Mouse (Mus musculus) liver, embryonic 16.5 days (tissue): ENCODE results near the gene Tmem253. TPM values are rescaled to one million over a fixed set of nuclear protein-coding genes. Genes with fewer than 3 reads are reported as not detected.

Source experiments
- ATAC-seq: fragments of 200-750 bp; cut with Nextera tagmentation; 2 replicates; pipeline ENCODE4 v1.8.0; 2017; ENCODE audit warnings: low read depth, mild to moderate bottlenecking, moderate number of reproducible peaks, moderate library complexity
- H3K27ac ChIP-seq: fragments of 300-500 bp; sonication (generic); 2 replicates; pipeline ENCODE4 v1.5.1; 2014; ENCODE audit warnings: mild to moderate bottlenecking, low read length
- H3K27me3 ChIP-seq: fragments of 300-500 bp; sonication (generic); 2 replicates; pipeline ENCODE4 v1.6.1; 2014; ENCODE audit warnings: low read depth, low read length, mixed read lengths; ENCODE audit not compliant: control insufficient read depth, insufficient read depth
- H3K36me3 ChIP-seq: fragments of 300-500 bp; sonication (generic); 2 replicates; pipeline ENCODE4 v1.6.1; 2014; ENCODE audit warnings: mild to moderate bottlenecking; ENCODE audit not compliant: control insufficient read depth, insufficient read depth
- H3K4me1 ChIP-seq: fragments of 300-500 bp; sonication (generic); 2 replicates; pipeline ENCODE4 v1.6.1; 2014; ENCODE audit warnings: low read depth, low read length, mixed read lengths; ENCODE audit not compliant: control insufficient read depth
- H3K4me2 ChIP-seq: fragments of 300-500 bp; sonication (generic); 2 replicates; pipeline ENCODE4 v1.6.1; 2014; ENCODE audit warnings: low read depth, low read length, mixed read lengths
- H3K4me3 ChIP-seq: fragments of 300-500 bp; sonication (generic); 2 replicates; pipeline ENCODE4 v1.5.1; 2014; ENCODE audit warnings: low read depth, mild to moderate bottlenecking, low read length
- H3K9ac ChIP-seq: fragments of 300-500 bp; sonication (generic); 2 replicates; pipeline ENCODE4 v1.6.1; 2014; ENCODE audit warnings: low read depth, low read length
- H3K9me3 ChIP-seq: fragments of 300-500 bp; sonication (generic); replicated peaks from 2 replicates; pipeline ENCODE4 v1.6.1; 2016; ENCODE audit warnings: low read length; ENCODE audit not compliant: control insufficient read depth
- WGBS: fragments of 180-500 bp; shearing (Covaris S2); extraction: QIAGEN DNeasy Blood & Tissue Kit; methylation state at CpG from one replicate; pipeline ENCODE4 v1.1.7; 2014; ENCODE audit not compliant: insufficient replicate concordance; 5-methylcytosine and 5-hydroxymethylcytosine counted together
- polyA plus RNA-seq: library from polyadenylated mRNA; unstranded; fragments of >200 nt; fragmentation: Nextera tagmentation; extraction: Ambion mirVana; gene quantifications from 2 replicates; pipeline ENCODE4 v1.2.1, GENCODE M21; 2015

The Tmem253 gene
- polyA plus RNA-seq, 1 experiment from 2014 or later: 0.28 TPM

DNA sequence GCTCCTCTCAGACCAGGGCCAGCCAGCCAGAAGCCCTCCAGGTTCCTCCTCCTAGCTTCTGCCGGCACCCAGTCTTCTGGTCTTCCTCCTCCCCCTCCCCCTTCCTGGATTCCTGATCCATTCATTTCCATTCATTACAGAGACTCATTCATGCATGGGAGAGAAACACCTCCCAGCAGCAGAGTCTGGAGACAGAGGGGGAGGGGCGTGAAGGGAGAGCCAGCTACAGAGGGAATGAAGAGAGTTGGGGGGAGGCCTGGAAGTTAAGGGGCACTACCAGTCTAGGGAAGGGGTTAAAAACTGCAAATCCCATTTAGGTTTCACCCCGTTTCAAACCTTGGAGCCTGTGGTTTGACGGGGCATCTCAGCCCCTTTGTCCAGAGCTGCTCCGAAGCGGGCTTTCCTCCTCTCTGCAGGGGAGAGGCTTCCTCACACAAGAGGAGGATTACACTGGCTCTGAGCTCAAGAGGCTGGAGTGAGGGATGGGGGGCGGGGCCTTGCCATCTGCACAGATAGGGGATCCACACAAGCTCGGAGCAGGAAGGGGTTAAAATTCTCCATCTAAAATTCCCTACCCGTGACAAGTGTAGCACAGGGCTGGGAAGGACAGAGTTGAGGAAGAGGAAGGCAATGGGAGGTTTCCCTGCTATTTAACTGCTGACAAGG is 4.9 kb upstream of the Tmem253 start:
- WGBS: 39% methylated on average over 9 of the region's 9 CpGs
- H3K9ac ChIP-seq: no peak overlapping the region
- H3K4me2 ChIP-seq: no peak overlapping the region
- H3K27ac ChIP-seq: no peak overlapping the region
- peaks cover 8% of the 10 kb centered on the region for H3K36me3 ChIP-seq
- ATAC-seq: no peak
- no peaks in the 10 kb centered on the region for H3K27me3 ChIP-seq
- peaks cover 18% of the 10 kb centered on the region for H3K4me1 ChIP-seq
- H3K9me3 ChIP-seq: no peaks in the 10 kb centered on the region
- H3K4me3 ChIP-seq: no peak overlapping the region

DNA sequence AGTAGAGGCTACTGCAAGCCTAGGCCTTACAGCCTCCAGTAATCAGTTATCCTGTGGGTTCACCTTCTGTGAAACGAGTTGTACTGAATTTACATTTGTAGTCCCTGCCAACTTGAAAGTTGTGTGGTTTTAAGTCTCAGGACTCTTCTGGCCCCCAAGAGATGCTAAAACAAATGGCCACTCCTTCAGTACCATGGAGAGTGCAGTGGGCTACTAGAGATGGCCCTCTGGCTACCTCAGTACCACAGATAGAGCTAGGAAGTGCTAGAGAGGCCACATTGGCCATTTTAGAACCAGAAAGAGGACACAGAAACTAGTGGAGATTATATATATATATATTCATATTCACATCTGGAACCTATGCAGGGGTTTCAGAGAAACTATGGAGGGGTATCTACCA is 3.8 kb upstream of the Tmem253 start:
- Histone ChIP-seq H3K36me3 (peaks cover 6% of the 10 kb centered on the region; the same call in 1 of the 2 replicates), H3K27me3 (no peaks in the 10 kb centered on the region), H3K9me3 (no peaks in the 10 kb centered on the region), H3K4me2 (no peak overlapping the region), H3K4me3 (no peak overlapping the region), H3K27ac (no peak overlapping the region), H3K9ac (no peak overlapping the region), H3K4me1 (peaks cover 25% of the 10 kb centered on the region)
- WGBS: 69% methylated on average over 1 of the region's 1 CpGs
- ATAC-seq: no peak

DNA sequence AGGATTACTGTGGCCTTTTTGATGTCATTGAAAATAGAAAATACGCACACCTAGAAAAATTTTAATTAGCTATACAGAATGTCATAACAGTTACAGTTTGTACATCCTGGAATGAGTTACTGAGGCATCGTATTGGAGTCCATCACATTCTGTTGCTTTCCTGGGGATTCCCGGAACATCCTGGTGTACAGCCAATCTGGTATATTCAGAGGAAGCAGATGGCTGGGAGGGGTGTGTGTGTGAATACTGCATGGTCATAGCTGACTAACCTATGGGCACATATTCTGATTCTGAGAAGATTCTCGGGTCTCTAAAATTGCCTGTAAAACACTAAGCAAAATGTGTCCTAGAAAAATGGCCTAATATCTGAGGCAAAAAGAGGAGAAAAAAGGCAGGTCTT is 3.4 kb upstream of the Tmem253 start:
- Histone ChIP-seq H3K4me3 (no peak overlapping the region), H3K4me2 (no peak overlapping the region), H3K27me3 (no peaks in the 10 kb centered on the region), H3K9me3 (no peaks in the 10 kb centered on the region), H3K4me1 (peaks cover 29% of the 10 kb centered on the region), H3K36me3 (peaks cover 4% of the 10 kb centered on the region; the same call in 1 of the 2 replicates), H3K9ac (no peak overlapping the region), H3K27ac (no peak overlapping the region)
- ATAC-seq: no peak
- 76% methylated on average over 4 of the region's 4 CpGs for WGBS

DNA sequence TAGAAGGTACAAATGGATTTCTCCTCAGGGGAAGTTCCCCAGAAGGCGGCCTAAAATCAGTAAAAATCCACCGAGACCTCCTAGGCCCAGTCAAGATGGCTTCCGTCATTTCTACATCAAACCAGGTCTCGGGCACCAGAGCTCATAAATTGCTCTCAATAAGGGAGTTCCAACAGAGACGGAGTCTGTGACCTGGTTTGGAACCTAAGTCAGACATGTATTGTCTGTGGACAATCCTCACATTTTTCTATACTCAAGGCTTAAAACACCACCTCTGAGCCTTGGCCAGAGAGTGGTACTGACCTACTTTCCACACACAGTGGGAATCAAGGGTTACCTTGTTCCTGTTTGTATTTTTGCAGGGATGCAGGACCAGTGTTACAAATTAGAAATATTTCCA is 2.9 kb upstream of the Tmem253 start:
- no peaks in the 10 kb centered on the region for H3K27me3 ChIP-seq
- no peak overlapping the region for H3K4me2 ChIP-seq
- no peak for ATAC-seq
- H3K4me1 ChIP-seq: peaks cover 30% of the 10 kb centered on the region
- peaks cover 2% of the 10 kb centered on the region; the same call in 1 of the 2 replicates for H3K36me3 ChIP-seq
- H3K27ac ChIP-seq: no peak overlapping the region
- H3K9me3 ChIP-seq: no peaks in the 10 kb centered on the region
- no peak overlapping the region for H3K9ac ChIP-seq
- WGBS: 84% methylated on average over 5 of the region's 5 CpGs
- H3K4me3 ChIP-seq: no peak overlapping the region

DNA sequence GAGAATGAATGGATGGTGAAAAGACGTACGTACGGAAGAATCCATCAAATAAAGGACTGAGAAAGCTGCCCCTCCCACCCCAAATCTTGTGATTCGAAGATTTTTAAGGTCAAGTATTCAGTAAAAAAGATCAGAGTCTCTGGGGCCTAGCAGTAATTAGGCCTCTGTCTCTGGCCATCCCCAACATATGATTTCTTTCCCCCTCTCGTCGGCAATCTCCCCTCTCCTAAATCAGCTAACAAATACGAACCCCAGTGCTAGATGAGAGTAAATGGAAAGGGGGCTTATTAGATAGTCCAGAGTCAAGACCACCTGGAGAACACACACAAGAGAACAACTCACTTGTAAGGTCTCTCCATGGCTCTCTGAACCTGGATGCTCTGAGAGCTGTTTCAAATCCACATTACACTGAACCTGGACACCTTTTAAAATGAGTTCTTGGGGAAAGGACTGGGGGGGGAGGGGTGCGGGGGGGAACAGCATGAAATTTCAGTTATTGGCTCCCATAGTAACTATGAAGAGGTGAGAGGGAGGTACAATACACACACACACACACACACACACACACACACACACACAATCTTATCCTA is 2.3 kb upstream of the Tmem253 start:
- WGBS: 75% methylated on average over 8 of the region's 8 CpGs
- Histone ChIP-seq H3K27ac (no peak overlapping the region), H3K27me3 (no peaks in the 10 kb centered on the region), H3K36me3 (peaks cover 2% of the 10 kb centered on the region; the same call in 1 of the 2 replicates), H3K4me2 (no peak overlapping the region), H3K9ac (no peak overlapping the region), H3K4me3 (no peak overlapping the region), H3K4me1 (peaks cover 35% of the 10 kb centered on the region), H3K9me3 (no peaks in the 10 kb centered on the region)
- ATAC-seq: no peak

DNA sequence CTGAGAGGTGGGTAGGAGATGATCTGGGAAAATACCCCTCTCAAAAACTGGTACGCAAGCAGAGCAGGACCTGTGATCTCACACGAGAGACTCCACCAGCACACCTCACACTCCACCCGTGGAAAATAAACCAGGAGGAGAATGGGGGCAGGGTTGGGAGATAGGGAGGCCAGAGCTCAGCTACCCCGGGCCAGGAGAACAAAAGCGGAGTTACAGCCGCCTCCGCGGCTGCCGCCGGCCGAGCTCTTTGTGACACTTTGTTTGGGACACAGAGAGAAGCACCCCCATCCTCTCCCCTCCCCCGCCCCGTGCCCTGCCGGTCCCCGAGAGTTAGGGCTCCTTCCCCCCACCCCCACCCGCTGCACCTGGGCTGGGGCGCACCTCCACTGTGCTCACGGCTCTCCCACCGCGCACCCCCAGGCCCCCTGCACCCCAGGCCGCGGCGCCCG is 1.7 kb upstream of the Tmem253 start:
- no peaks in the 10 kb centered on the region for H3K27me3 ChIP-seq
- H3K36me3 ChIP-seq: no peaks in the 10 kb centered on the region
- peak; percentile 30 for ATAC-seq
- peak overlapping the region; percentile 72 for H3K9ac ChIP-seq
- H3K4me1 ChIP-seq: peaks cover 42% of the 10 kb centered on the region
- H3K27ac ChIP-seq: 0 out of 2 replicates have a peak overlapping the region, but pooled peaks have one; percentile 65
- WGBS: 7% methylated on average over 21 of the region's 24 CpGs
- H3K9me3 ChIP-seq: no peaks in the 10 kb centered on the region
- H3K4me3 ChIP-seq: peak overlapping the region; percentile 70
- H3K4me2 ChIP-seq: peak overlapping the region; percentile 92

DNA sequence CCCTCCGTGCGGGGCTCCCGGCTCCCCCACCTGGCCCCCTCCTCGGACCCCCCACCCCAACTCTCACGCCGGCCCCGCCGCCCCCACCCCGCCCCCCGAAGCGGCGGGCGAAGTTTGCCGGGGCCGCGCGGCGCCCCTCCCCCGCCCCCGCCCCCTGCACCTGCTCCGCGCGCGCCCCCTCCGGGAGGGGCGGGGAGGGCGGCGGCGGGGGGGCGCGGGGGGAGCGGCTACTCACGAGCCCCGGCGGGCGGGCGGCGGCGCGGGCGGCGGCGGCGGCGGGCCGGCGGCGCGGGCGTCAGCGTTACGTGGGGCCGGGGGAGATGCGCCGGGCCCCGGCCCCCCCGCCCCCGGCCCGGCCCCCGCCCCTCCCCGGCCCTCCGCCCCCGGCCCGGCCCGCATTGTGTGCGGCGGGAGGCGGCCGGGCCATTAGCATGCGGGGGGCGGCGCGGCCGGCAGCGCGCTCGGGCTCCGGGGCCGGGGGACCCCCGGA is 1.1 kb upstream of the Tmem253 start:
- Histone ChIP-seq H3K4me3 (peak overlapping the region; percentile 70), H3K9ac (peak overlapping the region; percentile 72), H3K36me3 (no peaks in the 10 kb centered on the region), H3K9me3 (no peaks in the 10 kb centered on the region), H3K4me2 (peak overlapping the region; percentile 92), H3K27ac (peak overlapping the region; percentile 65; the same call in 1 of the 2 replicates), H3K27me3 (no peaks in the 10 kb centered on the region), H3K4me1 (peaks cover 44% of the 10 kb centered on the region)
- WGBS: 0% methylated on average over 7 of the region's 80 CpGs
- ATAC-seq: peak; percentile 20; the same call in 1 of the 2 replicates

DNA sequence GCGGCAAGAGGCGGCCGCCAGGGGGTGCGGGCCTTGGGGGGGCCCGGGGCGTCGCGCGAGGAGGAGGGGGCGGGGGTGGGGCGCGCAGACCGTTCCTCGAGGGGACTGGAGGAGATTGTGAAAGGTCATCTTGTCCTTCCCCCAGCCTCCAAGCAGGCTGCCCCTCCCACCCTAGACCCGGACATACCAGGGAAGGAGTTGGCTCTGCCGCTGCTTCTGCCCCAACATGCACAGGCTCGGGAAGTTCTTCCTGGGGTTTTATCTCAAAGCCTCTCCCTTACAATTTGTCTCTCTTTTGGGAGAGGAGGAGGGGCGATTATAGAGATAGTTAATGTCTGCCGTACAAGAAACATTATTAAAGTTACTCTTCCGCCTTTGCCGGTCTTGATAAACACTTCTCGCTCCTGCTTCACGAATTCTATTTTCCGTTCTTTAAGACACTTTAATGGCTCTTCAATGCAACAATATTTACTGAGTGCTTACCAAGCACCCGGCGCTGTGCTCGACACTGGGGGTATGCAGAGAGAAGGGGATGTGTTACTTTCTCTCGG is 622 bp upstream of the Tmem253 start:
- Histone ChIP-seq H3K4me1 (peaks cover 44% of the 10 kb centered on the region), H3K9me3 (no peaks in the 10 kb centered on the region), H3K4me2 (peak overlapping the region; percentile 92), H3K9ac (peak overlapping the region; percentile 72), H3K27ac (peak overlapping the region; percentile 65; the same call in 1 of the 2 replicates), H3K27me3 (no peaks in the 10 kb centered on the region), H3K36me3 (no peaks in the 10 kb centered on the region), H3K4me3 (peak overlapping the region; percentile 70)
- peak; percentile 4; the same call in 1 of the 2 replicates for ATAC-seq
- 0% methylated on average over 14 of the region's 28 CpGs for WGBS
